Mouse (Mus musculus) mouse trophoblast stem cell (cell line): ENCODE measurements around the gene Kcnj16.

ENCODE experiments used
- in situ Hi-C, 2 experiments: fragments of 300-500 bp; cut with MseI, MboI; formaldehyde crosslinking; loops; 2 replicates in 1 of 2; 3 replicates in 1 of 2; pipeline ENCODE4 v1.15.1; 2025

Gene Kcnj16

GRCm38 (mm10) chr11:111054854-111055822, 87.3 kb downstream of the Kcnj16 start:
- in situ Hi-C loops = loop anchor here in 1 of 2 experiments (25.0 kb wide), 1 partner anchor 518 kb away; no protein-coding TSS in a partner anchor

GRCm38 (mm10) chr11:111056030-111056429, 88.2 kb downstream of the Kcnj16 start:
- in situ Hi-C loops = loop anchor here in 1 of 2 experiments (25.0 kb wide), 1 partner anchor 519 kb away; no protein-coding TSS in a partner anchor

DNA sequence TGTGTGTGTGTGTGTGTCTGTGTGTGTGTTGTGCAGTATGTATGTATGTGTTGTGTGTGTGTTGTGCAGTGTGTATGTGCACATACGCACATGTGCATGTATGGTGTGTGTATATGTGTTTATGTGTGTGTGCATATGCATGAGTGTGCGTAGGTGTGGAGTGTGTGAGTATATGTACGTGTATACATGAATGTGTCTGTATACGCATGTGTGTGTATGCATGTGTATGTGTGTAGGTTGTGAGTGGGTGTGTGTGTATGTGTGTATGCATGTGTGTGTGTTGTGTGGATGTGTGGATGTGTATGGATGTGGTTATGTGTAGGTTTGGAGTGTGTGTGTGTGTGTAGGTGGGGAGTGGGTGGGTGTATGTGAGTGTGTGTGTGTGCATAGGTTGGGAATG, 89.6 kb downstream of the Kcnj16 start:
- in situ Hi-C loops = loop anchor here in 1 of 2 experiments (25.0 kb wide), 1 partner anchor 520 kb away; no protein-coding TSS in a partner anchor

GRCm38 (mm10) chr11:111059440-111059839, 91.6 kb downstream of the Kcnj16 start:
- in situ Hi-C loops = loop anchor here in 1 of 2 experiments (25.0 kb wide), 1 partner anchor 522 kb away; no protein-coding TSS in a partner anchor

DNA sequence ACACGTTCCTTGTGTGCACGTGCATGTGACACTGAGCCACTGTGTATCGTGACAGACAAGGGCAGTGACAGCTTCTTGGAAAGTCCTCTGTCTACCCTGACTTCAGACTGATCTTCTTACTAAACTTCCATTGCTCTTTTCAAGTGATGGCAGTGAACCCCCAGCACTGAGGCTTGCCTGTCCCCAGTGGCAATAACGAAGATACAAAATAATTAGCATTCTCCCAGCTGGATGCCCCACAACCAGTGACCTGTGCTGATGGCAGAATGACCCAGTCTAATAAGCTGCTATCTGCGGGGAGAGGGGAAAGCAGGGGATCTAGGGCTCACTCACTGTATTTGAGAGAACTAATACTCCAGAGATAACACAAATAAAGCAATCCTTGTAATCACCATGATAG, 92.4 kb downstream of the Kcnj16 start:
- in situ Hi-C loops = loop anchor here in 1 of 2 experiments (25.0 kb wide), 1 partner anchor 523 kb away; no protein-coding TSS in a partner anchor

DNA sequence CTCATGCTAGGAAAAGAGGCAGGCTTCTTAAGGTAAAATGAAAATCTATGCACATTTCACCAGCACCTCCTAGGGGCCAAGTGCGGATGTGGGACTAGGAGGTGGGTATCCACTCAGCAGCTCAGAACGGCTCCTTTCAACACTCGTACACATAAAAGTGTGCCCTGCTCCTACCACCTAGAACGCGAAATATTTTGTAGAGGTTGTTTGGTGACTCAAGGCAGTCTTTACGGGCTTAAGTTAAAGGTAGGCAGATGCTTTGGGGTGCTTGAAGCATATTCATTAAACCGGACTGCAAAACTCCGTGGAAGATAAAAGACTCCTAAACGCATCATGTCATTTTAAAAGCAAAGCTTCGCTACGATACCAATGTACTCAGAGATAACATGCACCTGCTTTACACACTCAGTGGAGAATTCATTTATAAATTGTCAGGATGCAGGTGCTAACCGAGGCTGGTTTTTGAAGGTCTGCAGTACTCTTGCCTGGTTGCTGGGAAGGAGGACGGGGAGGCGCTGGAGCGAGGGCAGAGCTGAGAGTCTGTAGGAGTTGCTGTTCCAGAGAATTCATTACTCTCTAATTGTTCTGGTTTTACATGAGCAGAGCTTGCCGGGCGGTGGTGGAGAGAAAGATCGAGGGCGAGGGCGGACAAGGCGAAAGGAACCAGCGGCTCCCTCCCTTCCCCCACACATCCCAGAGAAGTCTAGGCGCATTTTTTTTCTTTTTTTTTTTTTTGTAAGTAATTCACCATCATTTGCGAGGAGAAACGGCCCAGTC, 97.1 kb downstream of the Kcnj16 start:
- in situ Hi-C loops = loop anchor here in 1 of 2 experiments (25.0 kb wide), 1 partner anchor 528 kb away; no protein-coding TSS in a partner anchor

- in situ Hi-C loops = loop anchor here in 1 of 2 experiments (25.0 kb wide), 1 partner anchor 528 kb away; no protein-coding TSS in a partner anchor
Measured at GRCm38 (mm10) chr11:111065635-111066298, 97.9 kb downstream of the Kcnj16 start, which contains the start of gene Kcnj2. TSS of gene Kcnj2 (plus strand) at chr11:111066164.

GRCm38 (mm10) chr11:111066299-111066691, 98.5 kb downstream of the Kcnj16 start:
- in situ Hi-C loops = loop anchor here in 1 of 2 experiments (25.0 kb wide), 1 partner anchor 529 kb away; no protein-coding TSS in a partner anchor

DNA sequence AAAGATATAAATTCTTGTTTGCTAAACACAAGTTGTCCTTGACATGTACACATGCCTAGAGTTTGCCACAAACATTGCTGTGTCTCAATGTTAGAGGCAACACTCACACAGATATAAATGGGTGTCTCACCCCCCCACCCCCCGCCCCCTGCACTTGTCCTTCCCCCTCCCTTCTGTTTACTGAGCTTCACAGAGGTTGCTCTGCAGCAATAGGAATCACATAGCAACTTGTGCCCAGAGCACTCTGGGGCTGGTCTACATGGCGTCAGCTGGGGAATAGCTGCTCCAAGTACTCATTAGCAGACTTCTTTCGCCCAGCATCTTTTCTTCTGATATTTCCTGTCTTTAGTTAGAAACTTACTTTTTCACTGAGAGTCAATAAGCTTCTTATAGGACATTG, 100.0 kb downstream of the Kcnj16 start:
- in situ Hi-C loops = loop anchor here in 1 of 2 experiments (25.0 kb wide), 1 partner anchor 530 kb away; no protein-coding TSS in a partner anchor

- in situ Hi-C loops = loop anchor here in 1 of 2 experiments (25.0 kb wide), 1 partner anchor 533 kb away; no protein-coding TSS in a partner anchor
Measured at GRCm38 (mm10) chr11:111070460-111070859, 102.6 kb downstream of the Kcnj16 start.

DNA sequence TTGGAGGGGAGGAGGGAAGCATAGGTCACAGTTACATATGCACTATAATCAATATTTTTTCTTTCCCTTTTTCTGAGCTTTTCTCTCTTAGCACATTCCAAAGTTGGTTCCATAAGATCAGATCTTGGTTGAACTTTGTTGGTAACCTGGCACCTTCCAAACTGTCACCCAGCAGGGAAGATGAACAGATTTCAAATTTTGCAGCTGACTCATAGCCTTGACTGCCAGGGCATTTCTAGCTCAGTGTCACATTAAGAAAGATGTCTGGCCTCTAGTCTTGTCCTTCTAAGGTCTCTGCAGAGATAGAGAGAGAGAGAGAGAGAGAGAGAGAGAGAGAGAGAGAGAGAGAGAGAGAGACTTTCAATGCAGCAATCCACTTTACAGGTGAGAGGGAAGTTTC, 106.3 kb downstream of the Kcnj16 start:
- in situ Hi-C loops = loop anchor here in 1 of 2 experiments (25.0 kb wide), 1 partner anchor 537 kb away; no protein-coding TSS in a partner anchor
